Mouse (Mus musculus) gastrocnemius, adult 8-10 months (tissue): ENCODE data around the gene Egflam. TPM values are rescaled to one million over a fixed set of nuclear protein-coding genes. Genes with fewer than 3 reads are reported as not detected.

Experiments
- DNase-seq, 2 experiments: peaks; one replicate each; pipeline ENCODE4 v3.0.0; 2022; ENCODE audit warnings: low spot score in 2 of 2
- total RNA-seq, 4 experiments: library from RNA; stranded (reverse); gene quantifications; 2 replicates each; pipeline ENCODE4 v1.2.4; 2022

Egflam gene
- total RNA-seq, 4 experiments from 2014 or later: 14.2 to 21.0 (median 19.4) TPM

- DNase-seq: no peak
Observed at GRCm38 (mm10) chr15:7295199-7295598, 103.0 kb downstream of the Egflam start.

DNA sequence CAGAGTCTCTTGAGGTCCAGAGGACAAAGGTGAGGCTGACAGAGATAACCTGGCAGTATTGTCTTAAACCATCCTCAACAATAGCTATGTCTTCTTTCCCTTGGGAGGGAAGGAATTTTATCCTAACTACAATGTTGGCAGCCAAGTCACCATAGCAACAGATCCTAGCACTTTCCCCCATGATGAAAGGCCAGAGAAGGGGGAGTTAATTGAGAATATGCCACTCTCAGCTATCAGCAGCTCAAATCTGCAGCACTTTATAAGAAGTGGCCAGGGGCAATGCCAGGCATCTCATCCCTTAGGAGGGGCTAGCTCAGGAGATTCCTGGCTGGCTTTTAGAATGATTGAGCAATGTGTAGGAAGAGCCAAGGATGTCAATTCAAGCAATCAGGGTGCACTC, 105.3 kb downstream of the Egflam start:
- no peak for DNase-seq

DNA sequence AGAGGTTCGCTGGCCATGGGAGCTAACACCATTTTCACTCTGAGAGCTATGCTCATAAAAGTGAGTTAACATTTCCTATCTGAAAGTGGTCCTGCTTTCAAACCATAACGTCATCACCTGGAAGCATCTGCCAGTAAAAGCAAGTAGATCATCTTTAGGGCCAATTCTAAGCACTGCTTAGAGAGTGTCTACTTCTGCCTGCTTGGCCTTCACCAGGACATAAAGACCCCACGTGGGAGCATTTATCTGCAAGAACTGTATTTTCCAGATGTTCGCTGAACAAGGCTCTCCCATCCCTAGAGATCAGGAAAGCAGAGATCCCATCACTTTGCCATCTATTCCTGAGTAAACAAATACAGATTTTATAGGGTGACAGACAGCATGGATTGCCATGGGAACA, 108.2 kb downstream of the Egflam start:
- no peak for DNase-seq

- DNase-seq: peak in 1 of 2 experiments; percentile 6
Observed at GRCm38 (mm10) chr15:7289516-7289915, 108.7 kb downstream of the Egflam start.

- no peak for DNase-seq
Observed at GRCm38 (mm10) chr15:7288841-7289424, 109.3 kb downstream of the Egflam start.

DNA sequence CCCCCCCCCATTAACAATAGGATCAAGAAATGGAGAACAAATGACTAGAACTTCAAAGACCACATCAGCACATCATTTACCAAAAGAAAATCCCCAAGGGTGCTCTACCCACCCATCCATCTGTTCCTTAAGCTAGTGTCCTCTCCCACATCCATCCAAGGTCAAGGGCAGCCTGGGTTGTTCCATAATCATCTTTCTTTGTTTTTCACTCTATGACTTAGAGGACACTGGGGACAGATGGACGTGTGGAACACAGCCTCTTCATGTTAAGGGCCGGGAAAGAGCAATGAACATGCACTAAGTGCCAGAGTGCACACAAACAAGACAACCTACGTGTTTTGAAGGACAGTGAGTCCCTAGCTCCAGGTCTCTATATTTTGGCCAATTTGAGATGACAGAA, 110.3 kb downstream of the Egflam start:
- DNase-seq: no peak

- DNase-seq: no peak
Observed at GRCm38 (mm10) chr15:7281579-7281978, 116.6 kb downstream of the Egflam start.

DNA sequence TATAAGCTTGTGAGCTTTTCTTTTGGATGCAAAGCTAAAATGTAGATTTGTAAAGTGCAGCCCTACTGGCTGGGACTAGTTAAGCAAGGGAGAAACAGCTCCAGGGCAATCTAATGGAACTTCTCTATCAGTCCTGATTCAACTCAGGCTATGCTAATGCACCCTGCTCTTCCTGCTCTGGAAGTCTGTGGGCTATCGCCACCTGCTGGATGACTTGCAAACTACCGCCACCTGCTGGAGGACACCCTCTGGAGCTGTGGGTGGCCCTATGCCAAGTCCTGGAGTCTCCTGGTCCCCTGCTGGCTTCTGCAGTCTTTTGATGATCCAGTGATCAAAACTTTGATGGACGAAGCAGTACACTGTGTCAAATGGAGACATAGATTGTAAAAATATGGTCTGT, 134.4 kb downstream of the Egflam start:
- peak; percentile 53 to 73 for DNase-seq

- DNase-seq: no peak
Observed at GRCm38 (mm10) chr15:7263339-7263738, 134.9 kb downstream of the Egflam start.

GRCm38 (mm10) chr15:7261371-7261770, 136.8 kb downstream of the Egflam start:
- DNase-seq: no peak

DNA sequence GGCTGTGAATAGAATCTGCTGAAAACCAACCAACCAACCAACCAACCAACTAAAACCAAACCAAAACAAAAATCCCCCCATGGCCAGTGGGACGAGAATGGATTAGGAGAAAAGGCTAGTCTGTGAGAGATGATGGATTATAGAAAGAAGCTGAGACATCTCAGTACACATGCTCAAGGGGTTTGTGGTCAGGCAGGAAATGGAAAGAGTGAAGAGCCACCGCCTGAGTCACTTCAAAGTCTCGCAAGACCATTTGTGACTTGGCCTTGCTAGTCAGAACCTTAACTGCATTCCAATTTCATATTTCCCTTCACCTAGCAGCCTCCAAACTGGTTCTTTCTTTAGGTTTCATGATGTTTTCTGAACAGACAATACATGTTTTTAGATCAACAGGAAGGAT, 141.6 kb downstream of the Egflam start:
- no peak for DNase-seq

DNA sequence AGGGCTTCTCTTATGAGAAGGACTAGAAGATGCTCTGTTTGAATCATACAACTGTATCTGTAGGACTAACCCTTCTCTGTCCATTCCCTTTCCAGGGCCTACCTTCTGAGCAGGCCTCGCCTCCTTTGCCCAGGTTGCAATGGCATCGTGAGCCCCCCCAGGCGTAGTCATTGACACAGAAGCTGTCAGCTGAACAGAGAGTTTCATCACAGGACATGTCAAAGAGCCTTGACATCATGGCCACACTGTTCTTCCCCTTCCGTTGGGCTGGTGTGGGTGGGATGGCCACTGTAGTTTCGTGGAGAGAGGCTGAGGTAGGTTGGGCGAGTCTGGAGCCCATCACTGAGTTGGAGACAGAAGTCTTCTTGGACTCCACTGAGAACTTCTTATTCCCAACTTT, 144.9 kb downstream of the Egflam start:
- DNase-seq: no peak

GRCm38 (mm10) chr15:7252106-7252636, 146.0 kb downstream of the Egflam start:
- DNase-seq: no peak

- DNase-seq: no peak
Observed at GRCm38 (mm10) chr15:7251042-7251441, 147.2 kb downstream of the Egflam start.

DNA sequence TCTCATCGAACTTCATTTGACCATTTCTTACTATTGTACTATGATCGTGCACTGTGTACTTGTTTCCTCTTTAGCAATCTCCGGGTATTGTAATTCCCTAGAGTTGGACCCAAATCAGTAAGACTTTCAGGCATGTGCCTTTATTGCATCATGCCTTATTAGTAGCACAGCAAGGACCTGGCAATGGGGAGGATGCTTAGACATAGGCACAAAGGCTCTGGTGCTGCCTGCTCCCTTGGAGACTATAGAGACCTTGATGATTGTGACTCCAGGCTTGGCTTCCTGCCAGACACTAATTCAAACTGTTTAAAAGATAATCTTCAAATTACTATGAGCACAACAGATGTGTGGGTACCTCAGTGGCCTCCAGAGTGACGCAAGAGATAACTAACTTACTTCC, 149.0 kb downstream of the Egflam start:
- no peak for DNase-seq

DNA sequence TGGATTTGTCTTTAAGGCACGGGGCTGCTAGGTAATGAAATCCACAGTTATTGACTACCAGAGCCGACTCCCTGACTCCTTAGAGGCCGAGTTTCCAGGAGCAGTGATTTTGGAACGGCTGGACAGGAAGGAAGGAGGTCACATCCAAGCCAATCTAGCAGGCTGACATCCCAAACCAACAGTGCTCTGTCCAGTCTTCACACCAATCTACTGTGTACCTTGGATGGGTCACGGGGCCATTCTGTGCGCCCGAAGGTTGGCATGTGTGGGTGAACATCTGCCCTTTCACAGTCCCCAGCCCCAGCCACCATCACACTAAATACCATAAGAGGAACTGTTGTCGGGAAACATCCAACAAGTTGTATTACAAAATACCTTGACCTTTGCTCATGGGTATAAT, 150.9 kb downstream of the Egflam start:
- no peak for DNase-seq

GRCm38 (mm10) chr15:7242161-7242850, 155.9 kb downstream of the Egflam start:
- no peak for DNase-seq

DNA sequence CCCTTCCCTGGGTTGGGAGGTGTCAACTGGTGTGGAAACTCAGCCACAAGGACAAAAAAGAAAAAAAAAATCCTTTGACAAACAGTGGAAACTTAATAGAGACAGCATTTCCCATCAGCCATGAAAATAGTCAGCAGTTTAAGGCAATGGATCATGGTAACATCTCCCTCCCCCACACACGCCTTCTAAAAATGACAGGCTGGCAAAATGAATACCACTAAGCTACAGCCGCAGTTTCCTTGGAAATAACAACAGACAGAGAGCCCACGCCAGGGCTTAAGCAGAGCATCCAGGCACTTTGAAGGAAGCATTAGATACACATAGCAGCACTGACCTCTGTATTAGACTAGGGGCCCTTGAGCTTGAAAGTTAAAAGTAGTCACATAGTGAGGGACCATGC, 157.2 kb downstream of the Egflam start:
- DNase-seq: no peak

GRCm38 (mm10) chr15:7239904-7240303, 158.3 kb downstream of the Egflam start:
- DNase-seq: no peak

- DNase-seq: no peak
Observed at GRCm38 (mm10) chr15:7233393-7234090, 164.7 kb downstream of the Egflam start.

- peak; percentile 57 to 59 for DNase-seq
Observed at GRCm38 (mm10) chr15:7226225-7226624, 172.0 kb downstream of the Egflam start.

GRCm38 (mm10) chr15:7224151-7224775, 173.9 kb downstream of the Egflam start:
- DNase-seq: peak in 1 of 2 experiments; percentile 32
